Mouse (Mus musculus): Measurements from ENCODE around the gene Txn2.

DNA sequence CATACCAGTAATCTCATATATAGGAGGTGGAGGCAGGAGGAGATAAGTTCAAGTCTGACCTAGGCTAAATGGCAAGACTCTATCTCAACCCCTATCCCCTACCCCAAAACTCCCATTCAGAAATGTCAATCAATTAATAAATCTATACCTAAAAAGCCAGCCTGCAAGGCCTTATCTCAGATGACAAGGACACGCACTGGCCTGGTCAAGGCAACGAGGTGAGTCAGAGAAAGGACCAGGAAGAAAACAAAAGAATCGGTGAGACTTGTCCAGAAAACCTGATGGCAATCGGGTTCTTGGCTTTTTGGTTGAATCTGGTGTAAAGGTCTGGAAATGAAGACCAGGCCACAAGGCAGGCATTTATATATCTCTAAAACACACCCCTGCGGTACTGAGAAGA is 1.9 kb downstream of the Txn2 start:
- TF ChIP-seq POLR2A (IDR thresholded peaks at IDR 0.05; ENCODE audit: control insufficient read depth, extremely low read depth, insufficient read depth, low read length, poor library complexity), result no peak
- no peak for TF ChIP-seq CTCF (IDR thresholded peaks at IDR 0.05; ENCODE audit: borderline replicate concordance, control insufficient read depth, extremely low read depth, insufficient read depth, low read length, poor library complexity)
